Mouse (Mus musculus) embryonic facial prominence, embryonic 14.5 days (tissue): ENCODE measurements around the gene Cngb1. TPM values are rescaled to one million over a fixed set of nuclear protein-coding genes. Genes with fewer than 3 reads are reported as not detected.

ENCODE experiments used
- ATAC-seq: fragments of 200-750 bp; cut with Nextera tagmentation; 2 replicates; pipeline ENCODE4 v1.8.0; 2017; ENCODE audit warnings: low read depth, moderate number of reproducible peaks, moderate TSS enrichment
- DNase-seq: peaks from one replicate; pipeline ENCODE4 v3.0.0-alpha.2; 2015; ENCODE audit warnings: low spot score
- H3K27ac ChIP-seq: fragments of 300-500 bp; sonication (generic); replicated peaks from 2 replicates; pipeline ENCODE4 v1.5.1; 2014; ENCODE audit warnings: low read depth, mild to moderate bottlenecking, low read length, moderate library complexity
- H3K27me3 ChIP-seq: fragments of 300-500 bp; sonication (generic); replicated peaks from 2 replicates; pipeline ENCODE4 v1.6.1; 2014; ENCODE audit warnings: low read length; ENCODE audit not compliant: control insufficient read depth, insufficient read depth
- H3K36me3 ChIP-seq: fragments of 300-500 bp; sonication (generic); 2 replicates; pipeline ENCODE4 v1.6.1; 2014; ENCODE audit warnings: low read length, mixed read lengths; ENCODE audit not compliant: control insufficient read depth, insufficient read depth
- H3K4me1 ChIP-seq: fragments of 300-500 bp; sonication (generic); 2 replicates; pipeline ENCODE4 v1.6.1; 2014; ENCODE audit warnings: antibody characterized with exemption, low read length; ENCODE audit not compliant: control insufficient read depth, insufficient read depth
- H3K4me2 ChIP-seq: fragments of 300-500 bp; sonication (generic); 2 replicates; pipeline ENCODE4 v1.6.1; 2014; ENCODE audit warnings: low read depth, mild to moderate bottlenecking, low read length, moderate library complexity, mixed read lengths
- H3K4me3 ChIP-seq: fragments of 300-500 bp; sonication (generic); 2 replicates; pipeline ENCODE4 v1.5.1; 2014; ENCODE audit warnings: low read depth, mild to moderate bottlenecking, low read length
- H3K9ac ChIP-seq: fragments of 300-500 bp; sonication (generic); 2 replicates; pipeline ENCODE4 v1.6.1; 2014; ENCODE audit warnings: low read depth, mild to moderate bottlenecking, low read length, moderate library complexity, mixed read lengths
- H3K9me3 ChIP-seq: fragments of 300-500 bp; sonication (generic); 2 replicates; pipeline ENCODE4 v1.6.1; 2016; ENCODE audit warnings: low read length; ENCODE audit not compliant: control insufficient read depth
- WGBS: fragments of 180-500 bp; shearing (Covaris S2); extraction: QIAGEN DNeasy Blood & Tissue Kit; methylation state at CpG from one replicate; pipeline ENCODE4 v1.1.7; 2014; 5-methylcytosine and 5-hydroxymethylcytosine counted together
- polyA plus RNA-seq: library from polyadenylated mRNA; unstranded; fragments of >200 nt; fragmentation: Nextera tagmentation; extraction: Ambion mirVana; gene quantifications from 2 replicates; pipeline ENCODE4 v1.2.1, GENCODE M21; 2014

Gene Cngb1
- 0.34 and 1.7 TPM in 2 replicates for polyA plus RNA-seq

- Histone ChIP-seq H3K4me1 (no peaks in the 10 kb centered on the region), H3K9ac (no peak within 1 kb of the TSS), H3K36me3 (no peaks in the 10 kb centered on the region), H3K27ac (no peak within 1 kb of the TSS), H3K27me3 (no peaks in the 10 kb centered on the region), H3K9me3 (no peaks in the 10 kb centered on the region), H3K4me3 (no peak within 1 kb of the TSS), H3K4me2 (no peak within 1 kb of the TSS)
- 37% methylated on average over 6 of the region's 6 CpGs for WGBS
- DNase-seq, result no peak
- no peak for ATAC-seq
These were observed at the start of gene Cngb1 for GRCm38 (mm10) chr8:95306431-95306830. Cngb1 (minus strand) TSS chr8:95306585.

GRCm38 (mm10) chr8:95354606-95355005 is 48.2 kb upstream of the Cngb1 start:
- Histone ChIP-seq H3K4me2 (no peak overlapping the region), H3K9ac (no peak overlapping the region), H3K9me3 (no peaks in the 10 kb centered on the region), H3K27me3 (peaks cover 14% of the 10 kb centered on the region), H3K36me3 (no peaks in the 10 kb centered on the region), H3K4me1 (no peaks in the 10 kb centered on the region; the same call in 1 of the 2 replicates), H3K4me3 (no peak overlapping the region), H3K27ac (no peak overlapping the region)
- ATAC-seq (no peak), DNase-seq (no peak)
- 88% methylated on average over 2 of the region's 2 CpGs for WGBS

- peaks cover 11% of the 10 kb centered on the region for H3K4me1 ChIP-seq
- 3% methylated on average over 55 of the region's 62 CpGs for WGBS
- H3K36me3 ChIP-seq, result no peaks in the 10 kb centered on the region
- peaks cover 14% of the 10 kb centered on the region for H3K27me3 ChIP-seq
- H3K4me3 ChIP-seq, result peak overlapping the region; percentile 75
- H3K27ac ChIP-seq, result no peak overlapping the region
- peak overlapping the region; percentile 99 for H3K4me2 ChIP-seq
- DNase-seq (peak; percentile 68), ATAC-seq (peak; percentile 48)
- peak overlapping the region; percentile 76 for H3K9ac ChIP-seq
- no peaks in the 10 kb centered on the region for H3K9me3 ChIP-seq
These were observed 46.8 kb upstream of the Cngb1 start for GRCm38 (mm10) chr8:95352871-95353866.

GRCm38 (mm10) chr8:95352151-95352870 is 45.9 kb upstream of the Cngb1 start, which contains the start of gene Mmp15:
Mmp15 (plus strand) TSS chr8:95352268.
- H3K4me2 ChIP-seq, result peak within 1 kb of the TSS; percentile 99
- DNase-seq (peak; percentile 83), ATAC-seq (peak; percentile 83)
- peak within 1 kb of the TSS; percentile 58; the same call in 1 of the 2 replicates for H3K27ac ChIP-seq
- peaks cover 11% of the 10 kb centered on the region for H3K4me1 ChIP-seq
- H3K36me3 ChIP-seq, result no peaks in the 10 kb centered on the region
- H3K27me3 ChIP-seq, result peaks cover 14% of the 10 kb centered on the region
- H3K9me3 ChIP-seq, result no peaks in the 10 kb centered on the region
- peak within 1 kb of the TSS; percentile 75 for H3K4me3 ChIP-seq
- peak within 1 kb of the TSS; percentile 76 for H3K9ac ChIP-seq
- 0% methylated on average over 10 of the region's 80 CpGs for WGBS

GRCm38 (mm10) chr8:95351461-95351860 is 45.1 kb upstream of the Cngb1 start:
- peak overlapping the region; percentile 75 for H3K4me3 ChIP-seq
- no peaks in the 10 kb centered on the region; the same call in 1 of the 2 replicates for H3K36me3 ChIP-seq
- ATAC-seq, result no peak
- no peak overlapping the region for H3K27ac ChIP-seq
- peak overlapping the region; percentile 99 for H3K4me2 ChIP-seq
- WGBS, result 3% methylated on average over 15 of the region's 15 CpGs
- H3K4me1 ChIP-seq, result peaks cover 11% of the 10 kb centered on the region
- peaks cover 14% of the 10 kb centered on the region for H3K27me3 ChIP-seq
- DNase-seq, result peak; percentile 68
- H3K9me3 ChIP-seq, result no peaks in the 10 kb centered on the region
- H3K9ac ChIP-seq, result no peak overlapping the region

- H3K36me3 ChIP-seq, result peaks cover 16% of the 10 kb centered on the region
- 0 out of 2 replicates have a peak overlapping the region, but pooled peaks have one; percentile 10 for H3K9ac ChIP-seq
- peaks cover 11% of the 10 kb centered on the region for H3K4me1 ChIP-seq
- ATAC-seq (no peak), DNase-seq (peak; percentile 82)
- H3K27me3 ChIP-seq, result peaks cover 10% of the 10 kb centered on the region
- WGBS, result 38% methylated on average over 19 of the region's 19 CpGs
- H3K4me2 ChIP-seq, result peak overlapping the region; percentile 28; the same call in 1 of the 2 replicates
- no peaks in the 10 kb centered on the region for H3K9me3 ChIP-seq
- no peak overlapping the region; the same call in 1 of the 2 replicates for H3K27ac ChIP-seq
- no peak overlapping the region for H3K4me3 ChIP-seq
These were observed 42.6 kb upstream of the Cngb1 start for GRCm38 (mm10) chr8:95348811-95349630.

GRCm38 (mm10) chr8:95348356-95348755 is 42.0 kb upstream of the Cngb1 start:
- DNase-seq (no peak), ATAC-seq (no peak)
- Histone ChIP-seq H3K9me3 (no peaks in the 10 kb centered on the region), H3K9ac (0 out of 2 replicates have a peak overlapping the region, but pooled peaks have one; percentile 22), H3K27me3 (peaks cover 7% of the 10 kb centered on the region), H3K27ac (no peak overlapping the region), H3K36me3 (peaks cover 23% of the 10 kb centered on the region), H3K4me1 (peaks cover 11% of the 10 kb centered on the region), H3K4me2 (peak overlapping the region; percentile 28; the same call in 1 of the 2 replicates), H3K4me3 (no peak overlapping the region)
- 91% methylated on average over 2 of the region's 2 CpGs for WGBS
